Mouse (Mus musculus) G1E (cell line): ENCODE measurements around the gene Vps11. TPM values are rescaled to one million over a fixed set of nuclear protein-coding genes. Genes with fewer than 3 reads are reported as not detected.

Source experiments
- ATAC-seq: 2 replicates; pipeline ENCODE4 v1.8.0; 2016; ENCODE audit warnings: mild to moderate bottlenecking; ENCODE audit not compliant: insufficient number of reproducible peaks, poor library complexity, low FRiP score, severe bottlenecking; ENCODE audit errors: extremely low read depth
- DNase-seq: peaks from one replicate; pipeline ENCODE4 v3.0.0; 2012; ENCODE audit warnings: low spot score
- H3K27me3 ChIP-seq: 2 replicates; pipeline ENCODE4 v1.6.1; 2012; ENCODE audit warnings: mild to moderate bottlenecking, low read length, inconsistent platforms; ENCODE audit not compliant: insufficient read depth
- H3K36me3 ChIP-seq: replicated peaks from 2 replicates; pipeline ENCODE3; 2012; ENCODE audit warnings: mild to moderate bottlenecking, inconsistent platforms
- H3K4me1 ChIP-seq: 2 replicates; pipeline ENCODE4 v1.6.1; 2012; ENCODE audit warnings: low read depth, low read length, inconsistent platforms, mixed read lengths; ENCODE audit not compliant: insufficient read depth
- H3K4me3 ChIP-seq: 2 replicates; pipeline ENCODE4 v1.5.1; 2012; ENCODE audit warnings: low read depth, mild to moderate bottlenecking, inconsistent platforms, low read length, moderate library complexity, mixed read lengths
- H3K9me3 ChIP-seq: replicated peaks from 2 replicates; pipeline ENCODE4 v1.6.1; 2012; ENCODE audit warnings: inconsistent platforms
- CTCF ChIP-seq: IDR thresholded peaks from 2 replicates; pipeline ENCODE4 v1.5.1; 2012; ENCODE audit warnings: low read depth, low read length, inconsistent platforms, mixed read lengths
- GATA1 ChIP-seq: IDR thresholded peaks from 2 replicates; pipeline ENCODE4 v1.6.1; 2012; ENCODE audit warnings: borderline replicate concordance, low read length, inconsistent platforms, mixed read lengths
- GATA2 ChIP-seq: IDR thresholded peaks from 2 replicates; pipeline ENCODE4 v1.6.1; 2012; ENCODE audit warnings: low read depth, low read length, inconsistent platforms, borderline replicate concordance
- POLR2AphosphoS5 ChIP-seq: IDR thresholded peaks from 2 replicates; pipeline ENCODE4 v1.6.1; 2012; ENCODE audit warnings: low read depth, low read length, inconsistent platforms; ENCODE audit not compliant: insufficient replicate concordance
- TAL1 ChIP-seq: conservative IDR thresholded peaks from 2 replicates; pipeline ENCODE4 v1.6.1; 2012; ENCODE audit warnings: low read depth, low read length, inconsistent platforms, mixed read lengths
- polyA plus RNA-seq: library from polyadenylated mRNA; stranded (reverse); fragments of >175 nt; gene quantifications from 2 replicates; pipeline ENCODE4 v1.2.3, GENCODE M21; 2012
- total RNA-seq, 2 experiments: library from RNA; stranded (forward) in 1 of 2; stranded (reverse) in 1 of 2; fragments of 200-1000 nt in 1 of 2; fragments of >200 nt in 1 of 2; fragmentation: Nextera tagmentation in 1 of 2; gene quantifications; 2 replicates each; pipeline ENCODE4 v1.2.3; 2014 to 2017

The Vps11 gene
- total and polyA plus RNA-seq, 3 experiments = 7.7 to 27.0 (median 15.7) TPM

GRCm38 (mm10) chr9:44401081-44401480 is 39.6 kb upstream of the Vps11 start:
- Histone ChIP-seq H3K4me3 (no peak overlapping the region), H3K4me1 (peaks cover 75% of the 10 kb centered on the region), H3K9me3 (no peaks in the 10 kb centered on the region), H3K36me3 (peaks cover 79% of the 10 kb centered on the region), H3K27me3 (no peaks in the 10 kb centered on the region)
- ATAC-seq = no peak
- TF ChIP-seq GATA2 = no peak
- no peak for TF ChIP-seq POLR2AphosphoS5
- no peak for TF ChIP-seq CTCF
- TF ChIP-seq GATA1 = no peak
- no peak for TF ChIP-seq TAL1
- no peak for DNase-seq

DNA sequence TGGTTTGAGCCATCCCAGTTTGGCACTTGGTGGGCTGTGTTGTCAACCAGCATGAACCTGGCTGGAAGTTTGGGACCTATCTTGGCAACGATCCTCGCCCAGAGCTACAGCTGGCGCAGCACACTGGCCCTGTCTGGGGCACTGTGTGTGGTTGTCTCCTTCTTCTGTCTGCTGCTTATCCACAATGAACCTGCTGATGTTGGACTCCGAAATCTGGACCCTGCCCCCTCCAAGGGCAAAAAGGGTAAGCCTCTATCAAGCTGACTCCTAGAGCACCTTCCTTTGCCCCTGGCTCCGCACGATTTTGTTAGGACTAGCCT is 38.3 kb upstream of the Vps11 start:
- DNase-seq (no peak), ATAC-seq (no peak)
- no peak for TF ChIP-seq GATA2
- TF ChIP-seq POLR2AphosphoS5 = no peak
- TF ChIP-seq CTCF = no peak
- Histone ChIP-seq H3K9me3 (no peaks in the 10 kb centered on the region), H3K27me3 (no peaks in the 10 kb centered on the region), H3K4me3 (no peak overlapping the region), H3K4me1 (peaks cover 67% of the 10 kb centered on the region), H3K36me3 (peaks cover 65% of the 10 kb centered on the region)

- H3K36me3 ChIP-seq = peaks cover 60% of the 10 kb centered on the region
- peak overlapping the region; percentile 55; the same call in 1 of the 2 replicates for H3K4me3 ChIP-seq
These were observed 37.8 kb upstream of the Vps11 start for GRCm38 (mm10) chr9:44399114-44399794.

DNA sequence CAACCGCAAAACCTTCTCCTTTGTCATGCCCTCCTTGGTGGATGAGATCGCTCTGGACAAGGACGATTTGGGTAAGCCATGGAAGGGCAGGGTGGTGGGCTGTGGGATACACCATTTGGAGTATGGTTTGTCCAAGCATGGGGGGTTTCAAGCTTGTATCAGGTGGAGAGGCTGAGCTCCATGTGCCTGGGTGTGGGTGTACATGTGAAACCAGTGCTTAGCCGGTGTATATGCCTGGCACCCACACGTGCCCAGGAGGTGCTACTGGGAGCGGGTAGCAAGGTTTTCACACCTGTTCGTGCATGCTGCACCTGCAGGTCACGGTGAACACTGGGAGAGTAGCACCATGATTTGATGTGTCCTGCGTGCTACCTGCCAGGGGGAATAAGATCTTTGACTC is 37.1 kb upstream of the Vps11 start:
- peak overlapping the region; percentile 81; the same call in 1 of the 2 replicates for H3K4me3 ChIP-seq
- H3K36me3 ChIP-seq = peaks cover 53% of the 10 kb centered on the region
- DNase-seq (no peak), ATAC-seq (no peak)
- H3K9me3 ChIP-seq = no peaks in the 10 kb centered on the region
- no peaks in the 10 kb centered on the region for H3K27me3 ChIP-seq
- TF ChIP-seq CTCF = no peak
- TF ChIP-seq TAL1 = no peak
- TF ChIP-seq GATA2 = no peak
- TF ChIP-seq POLR2AphosphoS5 = no peak
- no peak for TF ChIP-seq GATA1
- peaks cover 62% of the 10 kb centered on the region for H3K4me1 ChIP-seq

More at GRCm38 (mm10) chr9:44399114-44399794, 37.8 kb upstream of the Vps11 start:
- no peaks in the 10 kb centered on the region for H3K9me3 ChIP-seq
- peaks cover 67% of the 10 kb centered on the region for H3K4me1 ChIP-seq
- no peak for ATAC-seq
- no peak for DNase-seq
- no peaks in the 10 kb centered on the region for H3K27me3 ChIP-seq
- no peak for TF ChIP-seq CTCF
- TF ChIP-seq POLR2AphosphoS5 = no peak
- TF ChIP-seq GATA2 = no peak
- no peak for TF ChIP-seq GATA1
- TF ChIP-seq TAL1 = no peak

- H3K36me3 ChIP-seq = peaks cover 49% of the 10 kb centered on the region
- H3K4me1 ChIP-seq = peaks cover 59% of the 10 kb centered on the region
- no peak for ATAC-seq
- TF ChIP-seq GATA2 = no peak
- TF ChIP-seq POLR2AphosphoS5 = no peak
- TF ChIP-seq CTCF = no peak
- TF ChIP-seq GATA1 = no peak
- TF ChIP-seq TAL1 = no peak
- H3K27me3 ChIP-seq = no peaks in the 10 kb centered on the region
- H3K9me3 ChIP-seq = no peaks in the 10 kb centered on the region
- no peak for DNase-seq
- peak overlapping the region; percentile 81 for H3K4me3 ChIP-seq
These were observed 36.6 kb upstream of the Vps11 start for GRCm38 (mm10) chr9:44398087-44398486.

DNA sequence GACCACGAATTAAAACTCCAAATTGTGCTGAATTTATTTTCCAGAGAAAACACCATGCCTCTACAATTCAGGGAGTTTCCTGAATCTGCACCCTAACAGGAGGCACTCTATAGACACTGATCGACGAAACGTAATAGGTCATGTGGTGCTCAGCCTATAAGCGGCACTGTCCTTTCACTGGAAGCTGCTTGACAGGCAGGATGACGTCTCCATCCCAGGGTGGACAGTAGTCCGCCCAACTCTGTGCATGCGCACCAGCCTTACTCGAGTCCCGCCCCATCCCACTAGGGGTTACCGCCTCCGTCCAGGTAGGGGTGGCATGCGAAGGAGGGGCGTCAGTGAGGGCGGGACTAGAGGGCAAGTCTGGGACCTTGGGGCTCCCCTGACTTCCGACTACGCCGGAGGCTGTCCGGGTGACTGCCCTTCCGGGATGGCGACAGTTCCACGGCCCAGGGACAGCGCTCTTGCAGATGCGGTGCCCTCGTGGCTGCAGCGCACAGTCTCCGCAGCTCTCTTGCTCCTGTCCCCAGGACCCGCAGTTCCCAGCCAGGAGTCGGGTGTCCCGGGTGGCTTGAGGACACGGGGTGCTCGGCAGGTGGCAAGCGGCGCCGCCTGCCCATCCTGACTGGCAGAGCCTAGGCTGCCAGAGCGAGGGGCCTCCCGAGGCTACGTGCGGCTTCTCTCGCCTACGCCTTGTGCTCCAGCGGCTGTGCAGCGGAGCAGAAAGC is 35.4 kb upstream of the Vps11 start, which contains the start of gene Slc37a4:
Gene Slc37a4, plus strand, starts transcription at position 169 of the 728 bp plus-strand sequence.
- TF ChIP-seq GATA1 = no peak
- Histone ChIP-seq H3K27me3 (no peaks in the 10 kb centered on the region), H3K36me3 (peaks cover 47% of the 10 kb centered on the region), H3K9me3 (no peaks in the 10 kb centered on the region), H3K4me1 (peaks cover 52% of the 10 kb centered on the region), H3K4me3 (peak within 1 kb of the TSS; percentile 81)
- ATAC-seq (peak; percentile 99), DNase-seq (peak; percentile 97)
